Mouse (Mus musculus) monocyte, adult 5-6 weeks (primary cell): Measurements from ENCODE around the gene March4. TPM values are rescaled to one million over a fixed set of nuclear protein-coding genes. Genes with fewer than 3 reads are reported as not detected.
A peak's percentile ranks its signal among the peaks of the same experiment; 100 is the strongest.

ENCODE experiments used
- ATAC-seq: fragments of 153-309, 156-312 bp; replicated peaks from 2 replicates; pipeline ENCODE4 v1.8.0; 2017; ENCODE audit warnings: mild to moderate bottlenecking; ENCODE audit not compliant: low TSS enrichment, insufficient number of reproducible peaks, severe bottlenecking, poor library complexity, low FRiP score
- total RNA-seq: library from RNA; stranded (forward); fragments of 200-1000, 200-491, 200-594 nt; gene quantifications from 3 replicates; pipeline ENCODE4 v1.2.3, GENCODE M21; 2017

Gene March4
- total RNA-seq, 1 experiment from 2014 or later = not detected

- no peak for ATAC-seq
Observed at GRCm38 (mm10) chr1:72462516-72462915, 74.2 kb downstream of the March4 start.

GRCm38 (mm10) chr1:72457652-72458051, 79.1 kb downstream of the March4 start:
- no peak for ATAC-seq

GRCm38 (mm10) chr1:72455923-72456322, 80.8 kb downstream of the March4 start:
- no peak for ATAC-seq

DNA sequence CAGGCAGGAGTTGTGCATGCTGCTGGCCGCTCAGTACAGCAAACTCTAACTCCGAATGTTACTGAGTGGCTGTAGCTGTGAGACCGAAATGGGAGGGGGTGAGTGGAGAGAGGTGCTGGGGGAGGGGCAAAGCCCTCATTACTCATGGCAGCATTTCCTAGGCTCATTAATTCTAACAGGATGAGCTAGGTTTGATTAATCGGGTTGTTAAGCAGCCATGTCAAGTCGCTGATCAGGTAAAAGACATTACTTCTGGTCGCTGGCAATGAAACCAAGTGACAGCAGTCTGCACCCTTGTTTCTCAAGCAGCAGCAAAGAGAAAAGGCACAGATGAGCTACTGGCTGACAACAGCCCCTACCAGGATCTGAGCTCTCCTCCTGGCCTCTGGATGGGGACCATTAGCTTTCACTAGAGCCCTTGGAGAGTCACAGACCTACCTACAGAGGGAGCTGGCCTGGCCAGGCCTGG, 82.0 kb downstream of the March4 start:
- ATAC-seq = no peak

GRCm38 (mm10) chr1:72452839-72453238, 83.9 kb downstream of the March4 start:
- ATAC-seq = no peak

- ATAC-seq = no peak
Observed at GRCm38 (mm10) chr1:72450790-72451189, 85.9 kb downstream of the March4 start.

GRCm38 (mm10) chr1:72449752-72450151, 87.0 kb downstream of the March4 start:
- no peak for ATAC-seq

DNA sequence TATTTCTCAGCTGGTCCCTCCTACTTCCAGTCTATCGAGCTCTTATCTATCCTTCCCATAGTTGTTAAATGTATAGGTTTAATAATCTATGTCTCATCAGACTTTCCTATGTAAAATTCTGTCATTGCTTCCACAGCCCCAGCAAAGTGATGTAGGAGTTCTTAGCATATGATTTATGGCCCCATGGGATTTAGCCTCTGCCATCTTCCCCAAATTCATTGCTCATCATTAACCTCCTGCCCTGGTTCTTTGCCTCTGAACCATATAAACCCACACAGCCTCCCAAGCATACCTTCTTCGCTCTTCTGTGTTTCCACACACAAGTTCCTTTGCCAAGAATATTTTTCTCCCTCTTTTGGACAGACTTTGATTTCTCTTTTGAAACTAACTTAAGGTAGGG, 94.0 kb downstream of the March4 start:
- no peak for ATAC-seq

- ATAC-seq = no peak
Observed at GRCm38 (mm10) chr1:72439146-72439545, 97.6 kb downstream of the March4 start.

- no peak for ATAC-seq
Observed at GRCm38 (mm10) chr1:72436967-72437366, 99.8 kb downstream of the March4 start.

GRCm38 (mm10) chr1:72434510-72434909, 102.2 kb downstream of the March4 start:
- ATAC-seq = no peak

DNA sequence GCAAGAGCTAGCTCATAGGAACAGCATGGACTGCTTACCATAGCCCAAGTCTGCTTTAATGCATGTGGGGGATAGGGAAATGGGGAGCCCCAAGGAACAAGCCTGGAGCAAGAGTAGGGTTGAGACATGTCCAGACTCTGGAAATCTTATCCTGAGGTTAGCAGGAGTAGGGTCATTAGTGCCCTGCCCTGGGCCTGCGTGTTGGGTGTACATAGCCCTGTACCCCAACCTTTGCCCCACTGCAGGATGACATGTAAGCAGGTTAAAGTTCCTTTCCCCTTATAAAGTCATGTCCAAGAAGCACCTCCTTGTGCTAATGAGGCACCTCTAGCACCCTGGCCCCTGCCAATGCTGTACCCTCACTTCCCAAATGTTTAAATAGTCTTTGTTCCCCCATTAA, 104.2 kb downstream of the March4 start:
- no peak for ATAC-seq

GRCm38 (mm10) chr1:72429107-72429807, 107.5 kb downstream of the March4 start:
- 0 out of 2 replicates have a peak, but pooled peaks have one; percentile 19 for ATAC-seq

GRCm38 (mm10) chr1:72428526-72428925, 108.2 kb downstream of the March4 start:
- peak; percentile 57 for ATAC-seq

GRCm38 (mm10) chr1:72426456-72426855, 110.3 kb downstream of the March4 start:
- ATAC-seq = no peak

DNA sequence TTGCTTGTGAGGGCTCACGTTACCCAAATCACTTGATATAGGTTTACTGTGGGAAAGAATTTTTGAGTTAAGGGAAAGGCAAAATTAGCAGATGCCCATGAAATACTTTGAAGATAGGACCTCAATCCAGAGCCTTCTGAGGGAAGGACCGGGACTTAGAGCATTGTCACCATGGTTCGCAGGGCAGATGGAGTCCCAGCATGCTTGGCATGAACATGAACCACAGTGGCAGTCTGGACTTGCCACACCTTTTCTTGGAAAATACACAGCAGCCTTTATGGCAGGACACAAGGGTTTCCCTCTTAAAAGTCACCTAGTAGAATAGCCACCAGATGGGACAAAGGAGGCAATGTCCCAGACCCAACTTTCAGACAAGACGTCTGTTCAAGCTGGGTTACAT, 114.6 kb downstream of the March4 start:
- no peak for ATAC-seq

- no peak for ATAC-seq
Observed at GRCm38 (mm10) chr1:72420220-72420619, 116.5 kb downstream of the March4 start.

- ATAC-seq = no peak
Observed at GRCm38 (mm10) chr1:72418744-72419655, 117.7 kb downstream of the March4 start.

GRCm38 (mm10) chr1:72414561-72415253, 122.0 kb downstream of the March4 start:
- ATAC-seq = no peak
